Mouse (Mus musculus) skeletal muscle tissue, adult 2 months (tissue): ENCODE results near the gene Fbxo24.
"Not testable (repeated sequence)": the region's sequence is repeated elsewhere in the genome, so short reads cannot be mapped to it uniquely, and the experiment has no call there.

Source experiments
- DNase-seq: peaks from one replicate; pipeline ENCODE4 v3.0.0-alpha.2; 2012; ENCODE audit warnings: low read depth, low spot score

The Fbxo24 gene

DNA sequence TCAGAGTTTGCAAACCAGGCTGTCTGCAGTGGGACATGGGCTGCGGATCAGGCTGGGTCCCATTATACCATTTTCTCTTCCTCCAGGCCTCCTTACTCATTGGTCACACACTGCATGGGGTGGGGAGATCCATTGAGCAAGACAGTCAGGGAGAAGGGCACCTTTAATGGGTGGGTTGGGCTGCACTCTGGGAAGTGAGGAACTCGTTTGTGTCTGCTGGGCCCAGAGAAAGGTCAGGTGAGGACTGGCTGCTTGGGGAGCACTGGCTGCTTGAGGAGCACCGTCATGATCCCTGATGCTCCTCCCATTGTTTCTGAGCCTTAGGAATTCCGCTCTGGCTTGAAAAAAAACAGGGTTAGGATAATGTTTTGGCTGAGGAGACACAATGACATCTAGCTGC, 14.1 kb upstream of the Fbxo24 start:
- DNase-seq, result no peak

DNA sequence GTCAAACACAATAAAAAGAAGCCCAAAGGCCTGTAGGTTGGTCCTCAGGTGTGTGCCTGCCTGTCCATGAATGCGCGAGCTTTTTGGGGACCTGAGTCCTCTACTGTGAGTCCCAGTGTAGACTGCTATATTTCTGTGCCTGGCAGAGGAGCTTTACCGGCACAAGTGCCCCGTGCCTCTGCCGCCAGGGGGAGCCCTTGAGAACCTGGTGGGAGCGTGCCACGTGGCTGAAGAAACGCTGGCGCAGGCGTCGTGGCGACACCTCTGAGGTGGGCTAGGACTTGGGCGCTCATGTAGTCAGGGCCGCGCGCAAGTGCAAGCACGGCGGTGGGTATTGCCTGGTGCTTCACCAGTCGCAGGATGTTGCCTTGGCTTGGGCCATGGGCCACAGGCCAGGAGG, 12.3 kb upstream of the Fbxo24 start, which contains the start of gene Sap25:
Sap25 (plus strand) TSS at position 281 of the 400 bp plus-strand sequence.
- no peak for DNase-seq

DNA sequence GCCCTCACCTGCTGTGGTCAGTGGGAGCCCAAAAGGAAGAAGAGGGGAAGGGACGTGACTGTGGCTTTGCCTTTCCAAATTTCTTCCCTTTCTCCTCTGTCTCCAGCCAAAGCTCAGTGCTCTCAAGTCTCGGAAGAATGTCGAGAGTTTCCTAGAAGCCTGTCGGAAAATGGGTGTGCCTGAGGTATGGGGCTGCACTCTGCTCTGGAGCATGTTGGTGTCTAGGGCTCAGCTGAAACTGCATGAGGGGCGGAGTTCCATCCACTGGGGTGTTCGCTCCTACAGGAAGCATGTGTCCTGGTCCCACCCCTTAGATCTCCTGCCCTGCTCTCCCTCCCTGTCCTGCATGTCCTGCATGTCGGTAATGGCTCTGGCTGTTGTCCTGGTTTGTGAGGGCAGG, 10.7 kb upstream of the Fbxo24 start:
- DNase-seq, result no peak

DNA sequence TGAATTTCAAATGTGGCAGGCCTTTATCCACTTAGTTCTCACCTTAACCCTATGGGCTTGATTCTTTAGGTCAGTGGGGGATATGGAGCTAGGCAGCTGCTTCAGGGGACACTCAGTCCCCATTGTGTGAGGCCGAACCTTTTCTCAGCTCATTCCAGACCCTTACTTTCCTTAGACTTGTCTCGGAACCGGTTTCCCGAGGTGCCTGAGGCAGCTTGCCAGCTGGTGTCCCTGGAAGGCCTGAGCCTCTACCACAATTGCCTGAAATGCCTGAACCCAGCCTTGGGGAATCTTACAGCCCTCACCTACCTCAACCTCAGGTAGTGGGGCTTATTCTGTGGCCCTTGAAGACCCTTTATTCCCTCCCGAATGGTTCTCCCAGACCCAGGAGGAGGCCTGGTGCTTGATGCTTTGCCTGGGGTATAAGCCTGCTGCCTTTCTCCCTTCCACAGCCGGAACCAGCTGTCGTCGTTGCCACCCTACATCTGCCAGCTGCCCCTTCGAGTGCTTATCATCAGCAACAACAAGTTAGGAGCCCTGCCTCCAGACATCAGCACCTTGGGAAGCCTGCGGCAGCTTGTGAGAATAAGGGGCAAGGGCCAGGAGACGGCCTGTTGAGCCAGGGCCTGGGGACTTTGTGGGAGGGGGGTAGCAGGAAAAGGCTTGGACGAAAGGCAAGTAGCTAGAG, 4.7 kb upstream of the Fbxo24 start:
- no peak for DNase-seq

DNA sequence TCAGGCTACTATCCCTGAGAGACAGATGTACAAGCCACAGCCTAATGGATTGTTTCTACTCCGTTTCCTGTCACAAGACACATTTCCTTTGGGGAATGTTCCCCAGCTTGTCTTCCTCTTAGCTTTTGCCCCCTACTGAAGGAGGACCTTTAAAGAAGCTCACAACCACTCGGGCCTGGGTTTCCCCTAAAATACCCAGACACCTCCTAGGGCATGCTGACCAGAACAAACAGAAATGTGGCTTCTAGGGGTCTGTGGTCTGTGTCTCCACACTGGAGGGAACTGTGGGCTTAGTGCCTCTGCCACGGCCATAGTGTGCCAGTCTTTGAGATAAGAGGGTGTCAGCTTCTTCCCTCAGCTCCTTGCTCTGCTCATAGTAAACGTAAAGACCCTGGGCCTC, 2.8 kb upstream of the Fbxo24 start:
- DNase-seq, result no peak

DNA sequence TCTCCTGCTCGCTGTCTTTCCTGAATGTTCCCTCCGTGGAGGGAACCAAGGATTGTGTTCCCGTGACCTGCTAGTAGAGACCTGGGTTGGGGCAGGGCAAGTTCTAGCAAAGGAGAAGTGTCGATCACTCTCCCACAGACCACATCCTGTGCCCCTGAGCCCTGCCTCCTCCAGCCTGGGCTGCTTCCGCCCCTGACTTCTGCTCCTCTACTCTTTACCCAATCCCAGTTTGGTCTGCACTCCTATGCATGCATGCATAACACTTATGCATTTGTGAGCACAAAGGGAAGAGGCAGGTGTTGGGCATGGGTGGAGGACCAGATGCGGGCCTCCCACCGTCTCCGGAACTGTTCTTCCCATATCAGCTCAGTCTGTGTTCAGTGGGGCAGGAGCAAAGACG, 2.4 kb upstream of the Fbxo24 start:
- DNase-seq, result no peak

DNA sequence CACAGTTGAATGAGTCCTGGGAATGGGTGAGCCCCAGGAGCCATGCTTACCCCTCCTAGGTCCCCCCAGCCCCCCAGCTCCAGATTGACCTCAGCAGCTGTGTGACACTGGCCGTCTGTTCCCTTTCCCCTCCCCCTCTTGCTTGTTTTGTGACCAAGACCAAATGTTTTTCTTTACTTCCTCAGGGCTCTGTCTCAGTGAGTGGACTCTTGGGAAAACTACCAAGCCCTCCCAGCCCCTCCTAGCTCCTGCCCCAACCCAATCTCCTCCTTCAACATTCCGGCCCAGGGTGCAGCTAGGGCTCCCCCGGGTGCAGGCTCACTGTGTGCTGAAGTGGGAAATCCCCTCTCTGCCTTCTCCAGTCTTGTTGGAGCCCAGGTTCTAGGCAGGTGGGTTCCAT, 1.8 kb upstream of the Fbxo24 start:
- no peak for DNase-seq

DNA sequence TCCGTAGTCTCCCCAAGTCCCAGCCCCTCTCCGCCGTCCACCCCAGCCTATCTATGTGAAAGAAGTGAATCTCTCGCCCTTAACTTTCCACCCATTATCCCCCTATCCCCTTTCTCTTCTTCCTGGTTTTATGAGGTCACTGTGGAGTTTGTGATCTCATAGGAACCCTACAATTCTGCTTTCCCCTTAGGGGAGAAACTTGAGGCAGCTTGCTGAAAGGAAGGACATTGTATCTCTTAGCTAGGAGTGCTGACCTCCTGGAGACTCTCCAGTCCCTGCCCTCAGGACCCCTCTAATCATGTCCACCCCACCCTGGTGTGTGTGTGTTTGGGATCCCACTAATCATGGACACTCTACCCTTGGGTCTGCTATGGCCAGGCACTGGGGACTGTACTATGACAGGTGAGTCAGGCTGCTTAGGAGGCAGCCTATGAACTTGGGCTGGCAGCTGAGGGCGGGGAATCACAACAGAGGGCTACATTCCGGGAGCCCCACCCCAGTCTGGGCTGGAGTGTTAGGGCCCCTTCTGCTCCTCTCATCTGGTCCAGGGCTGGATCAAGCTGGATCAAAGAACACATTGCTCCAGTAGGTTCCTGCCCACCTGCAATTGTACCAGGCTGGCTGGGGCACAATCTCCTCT, 1.2 kb upstream of the Fbxo24 start:
- DNase-seq, result no peak

DNA sequence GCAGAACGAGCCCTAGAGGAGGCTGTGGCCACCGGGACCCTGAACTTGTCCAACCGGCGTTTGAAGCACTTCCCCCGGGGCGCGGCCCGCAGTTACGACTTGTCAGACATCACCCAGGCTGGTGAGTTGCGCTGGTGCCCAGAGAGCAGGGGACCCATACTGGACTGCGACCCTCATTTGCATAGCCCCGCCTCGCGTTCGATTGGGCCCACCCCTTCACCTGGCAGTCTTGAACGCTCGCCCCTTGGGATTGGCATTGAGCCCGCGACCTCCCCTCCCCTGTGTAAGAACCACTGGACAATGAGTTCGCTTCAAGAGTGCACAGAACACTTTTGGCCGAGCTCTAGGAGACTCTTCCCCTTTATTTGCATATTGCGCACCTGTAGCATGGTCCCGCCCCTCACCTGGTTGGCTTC, 512 bp upstream of the Fbxo24 start:
- DNase-seq, result no peak

DNA sequence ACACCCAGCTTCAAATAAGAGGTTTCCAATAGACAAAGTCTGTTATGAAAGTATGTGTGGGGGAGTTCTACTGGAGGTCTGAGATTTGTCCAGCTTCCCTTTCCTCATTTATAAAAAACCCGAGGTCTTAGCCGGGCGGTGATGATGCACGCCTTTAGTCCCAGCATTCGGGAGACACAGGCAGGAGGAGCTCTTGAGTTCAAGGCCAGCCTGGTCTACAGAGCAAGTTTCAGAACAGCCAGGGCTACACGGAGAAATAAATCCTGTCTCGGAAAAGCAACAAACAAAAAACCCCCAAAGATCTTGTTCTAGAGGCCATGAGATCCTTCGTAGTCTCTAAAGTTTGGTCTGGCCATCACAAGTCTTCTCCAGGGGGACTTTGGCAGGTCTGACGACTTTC, 811 bp downstream of the Fbxo24 start:
- no peak for DNase-seq

DNA sequence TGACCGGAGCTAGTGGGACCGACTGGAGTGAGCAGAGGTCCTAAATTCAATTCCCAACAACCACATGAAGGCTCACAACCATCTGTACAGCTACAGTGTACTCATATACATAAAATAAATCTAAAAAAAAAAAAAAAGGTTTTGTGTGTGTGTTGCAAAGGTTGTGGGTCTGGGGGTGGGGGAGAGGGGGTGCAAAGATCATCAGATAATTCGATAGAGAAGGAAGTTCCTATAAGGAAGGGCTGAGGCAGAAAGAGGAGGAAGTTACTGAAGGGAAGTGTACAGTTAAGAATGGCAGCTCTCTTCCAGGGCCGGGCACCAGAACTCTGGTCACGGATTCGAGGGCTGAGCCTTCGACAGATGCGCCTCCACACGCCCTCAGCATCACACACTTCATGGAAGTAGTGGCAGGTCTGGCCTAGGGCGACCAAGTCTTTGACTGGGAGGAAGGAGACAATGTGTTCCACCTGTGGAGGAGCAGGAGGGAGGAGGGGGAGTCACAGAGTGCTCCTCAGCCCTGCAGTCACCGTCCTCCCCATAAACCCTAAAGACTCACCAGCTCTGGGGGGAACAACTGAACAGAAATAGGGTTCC, 4.8 kb downstream of the Fbxo24 start:
- DNase-seq, result no peak

DNA sequence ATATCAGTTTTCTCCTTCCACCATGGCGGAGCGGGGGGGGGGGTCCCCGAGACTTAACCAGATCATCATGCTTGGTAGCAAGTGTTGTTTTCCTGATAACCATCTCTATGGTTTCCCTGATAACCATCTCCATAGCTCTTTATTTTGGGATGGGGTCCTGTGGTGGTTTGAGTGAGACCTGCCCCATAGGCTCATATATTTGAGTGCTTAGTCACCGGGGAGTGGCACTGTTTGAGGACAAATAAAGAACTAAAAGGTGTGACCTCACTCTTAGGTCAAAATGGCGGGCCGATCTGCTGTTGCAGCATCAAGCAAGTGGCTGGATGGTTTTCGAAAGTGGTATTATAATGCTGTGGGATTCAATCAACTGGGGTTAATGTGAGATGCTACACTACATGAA, 13.5 kb downstream of the Fbxo24 start:
- DNase-seq, result no peak

DNA sequence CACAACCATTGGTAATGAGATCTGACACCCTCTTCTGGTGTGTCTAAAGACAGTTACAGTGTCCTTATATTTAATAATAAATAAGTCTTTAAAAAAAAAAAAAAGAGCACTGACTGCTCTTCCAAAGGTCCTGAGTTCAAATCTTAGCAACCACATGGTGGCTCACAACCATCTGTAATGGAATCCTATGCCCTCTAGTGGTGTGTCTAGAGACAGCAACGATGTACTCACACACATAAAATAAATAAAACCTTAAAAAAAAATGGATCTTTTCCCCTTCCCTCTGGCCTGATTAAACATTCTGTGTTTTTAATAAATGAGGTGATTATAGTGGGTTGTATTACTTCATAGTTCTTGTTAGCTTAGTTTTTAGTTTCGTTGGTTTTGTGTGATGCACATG, 13.9 kb downstream of the Fbxo24 start:
- not testable (repeated sequence) for DNase-seq

DNA sequence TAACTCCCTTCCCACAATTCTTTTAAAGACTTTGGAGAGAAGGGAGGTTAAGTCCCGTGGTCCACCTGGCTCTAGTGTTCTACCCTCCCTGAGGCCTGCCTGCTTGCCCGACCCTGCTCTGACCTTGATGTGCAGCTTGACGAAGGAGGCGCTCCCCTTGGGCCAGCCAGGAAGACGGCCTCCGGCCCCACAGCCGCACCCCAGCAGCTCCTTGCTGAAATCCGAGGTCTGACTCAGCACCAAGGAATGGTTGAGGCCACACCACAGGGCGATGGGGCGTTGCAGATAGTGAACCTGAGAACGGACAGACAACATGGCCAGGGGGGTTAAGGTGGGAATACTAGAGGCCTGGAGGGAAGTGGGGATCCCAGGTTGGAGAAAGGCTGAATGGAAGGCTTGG, 15.3 kb downstream of the Fbxo24 start, which contains the start of gene Pcolce:
Pcolce (minus strand) TSS at position 235 of the 400 bp plus-strand sequence.
- no peak for DNase-seq

DNA sequence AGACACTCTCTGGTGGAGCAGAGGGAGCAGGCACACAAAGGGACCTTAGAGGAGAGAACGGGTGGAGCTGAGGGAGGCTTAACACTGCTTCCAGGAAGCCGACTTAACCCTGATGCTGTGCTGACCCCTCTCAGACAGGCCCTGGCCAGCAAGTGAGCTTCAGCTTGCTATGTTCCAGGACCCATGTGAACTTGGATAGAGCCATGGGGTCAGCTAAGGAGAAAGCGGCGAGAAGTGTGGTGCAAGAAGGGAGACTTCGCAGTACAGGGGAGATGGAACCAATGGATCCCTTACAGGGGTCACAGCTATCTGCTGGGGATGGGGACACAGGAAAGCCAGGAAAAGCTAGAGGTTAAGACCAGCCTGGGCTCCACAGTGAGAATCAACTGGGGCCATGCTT, 15.7 kb downstream of the Fbxo24 start:
- DNase-seq, result no peak

DNA sequence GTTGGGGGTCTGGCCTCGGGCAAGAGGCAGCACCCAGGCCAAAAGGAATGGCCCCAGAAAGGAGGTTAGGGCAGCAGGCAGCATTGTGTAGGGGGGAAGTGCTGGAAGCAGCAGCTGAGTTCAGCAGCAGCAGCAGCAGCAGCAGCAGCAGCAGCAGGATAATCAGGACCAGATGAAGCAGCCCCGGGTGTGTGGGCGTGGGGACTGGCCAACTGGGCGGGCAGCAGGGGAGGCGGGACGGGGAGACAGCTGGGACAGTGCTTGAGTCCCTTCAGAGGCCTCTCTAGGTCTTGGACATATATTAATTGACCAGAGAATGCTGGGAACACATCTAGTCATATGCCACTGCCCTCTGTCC, 17.6 kb downstream of the Fbxo24 start:
- peak; percentile 71 for DNase-seq

DNA sequence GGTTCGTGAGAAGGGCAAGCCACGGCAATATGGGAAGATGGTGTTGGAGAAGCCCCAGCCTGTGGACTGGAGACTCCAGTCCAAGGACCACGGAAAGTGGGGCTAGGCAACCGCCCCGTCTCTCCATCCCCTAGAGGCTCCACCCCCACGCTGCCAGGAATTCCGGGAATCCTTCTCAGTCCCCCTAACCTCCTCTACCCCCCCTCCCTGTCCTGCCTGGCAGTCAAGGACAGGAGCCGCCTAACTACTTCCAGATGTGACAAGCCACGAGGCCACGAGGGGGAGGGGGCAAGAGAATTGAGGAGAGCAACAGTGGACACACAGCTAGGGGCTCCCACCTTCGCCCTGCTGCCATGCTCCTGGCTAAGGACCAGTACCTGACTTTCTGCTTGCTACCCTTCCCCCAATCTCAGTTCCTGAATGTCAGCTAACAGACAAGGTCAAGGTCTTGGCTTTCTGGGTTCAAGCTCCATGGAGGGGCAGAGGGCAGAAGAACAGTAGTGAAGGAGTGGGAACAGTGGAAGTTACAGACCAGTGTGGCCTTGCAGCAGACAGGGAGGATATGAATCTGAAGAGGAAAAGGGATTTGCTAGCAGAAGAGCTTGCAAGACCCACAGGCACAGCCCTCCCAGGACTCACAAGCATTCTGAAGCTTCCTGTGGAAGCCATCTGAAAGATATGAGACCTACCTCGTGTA, 18.1 kb downstream of the Fbxo24 start:
- DNase-seq, result peak; percentile 86

DNA sequence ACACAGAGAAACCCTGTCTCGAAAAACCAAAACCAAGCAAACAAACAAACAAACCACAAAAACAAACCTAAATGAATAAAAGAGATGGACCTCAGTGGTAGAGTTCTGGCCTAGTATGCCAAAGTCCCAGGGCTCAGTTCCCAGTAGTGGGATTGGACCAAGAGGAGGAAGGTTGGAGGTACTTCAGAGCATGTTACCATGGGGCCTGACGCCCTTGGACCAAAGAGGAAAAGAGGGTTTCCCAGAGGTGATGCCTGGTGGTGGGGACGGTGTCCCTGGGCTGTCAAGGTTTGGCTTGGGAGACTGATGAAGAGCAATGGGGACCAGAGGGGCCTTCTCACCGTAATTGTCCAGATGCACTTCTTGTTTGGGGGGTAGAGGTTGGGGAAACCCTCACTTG, 18.7 kb downstream of the Fbxo24 start:
- DNase-seq, result no peak

DNA sequence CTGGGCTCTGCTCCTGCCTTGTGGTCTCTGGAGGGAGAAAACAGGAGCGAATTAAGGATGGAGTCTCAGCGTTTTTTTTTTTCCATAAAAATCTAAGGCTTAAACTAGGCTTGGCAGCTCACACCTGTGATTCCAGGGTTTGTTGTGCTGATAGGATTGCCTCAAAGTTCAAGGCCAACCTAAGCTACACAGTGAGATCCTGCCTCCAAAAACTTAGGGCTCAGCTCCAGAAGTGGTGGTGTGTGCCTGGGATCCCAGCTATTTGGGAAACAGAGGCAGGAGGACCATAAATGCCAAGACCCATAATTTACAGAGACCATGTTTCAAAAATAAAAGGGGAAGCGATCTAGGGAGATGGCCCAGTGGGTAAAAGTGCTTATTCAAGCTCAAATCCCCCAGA, 19.5 kb downstream of the Fbxo24 start:
- no peak for DNase-seq

DNA sequence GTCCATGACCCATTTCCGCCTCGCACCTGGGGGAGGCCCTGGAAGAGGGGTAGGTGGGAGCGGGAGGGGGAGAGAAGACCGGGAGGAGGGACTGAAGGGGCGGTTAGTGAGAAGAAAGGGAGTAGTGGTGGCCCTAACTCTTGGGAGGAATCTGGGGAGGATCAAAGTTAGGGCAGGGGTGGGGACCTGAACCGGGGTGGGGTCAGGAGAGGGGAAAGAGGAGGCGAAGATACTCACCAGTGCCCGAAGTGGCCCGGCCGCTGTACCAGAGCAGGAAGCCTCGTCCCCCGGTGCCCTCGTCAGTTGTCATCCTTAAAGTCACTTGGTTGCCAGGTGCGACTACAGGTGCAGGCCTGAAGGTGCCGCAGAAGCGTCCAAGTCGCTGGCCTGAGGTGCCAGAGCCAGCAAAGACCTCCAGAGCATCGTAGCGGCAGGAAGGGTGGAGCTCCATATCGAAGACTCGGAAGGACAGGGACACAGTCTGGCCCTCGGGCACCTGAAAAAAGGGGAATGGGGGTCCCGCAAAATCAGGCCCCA, 20.1 kb downstream of the Fbxo24 start:
- no peak for DNase-seq

DNA sequence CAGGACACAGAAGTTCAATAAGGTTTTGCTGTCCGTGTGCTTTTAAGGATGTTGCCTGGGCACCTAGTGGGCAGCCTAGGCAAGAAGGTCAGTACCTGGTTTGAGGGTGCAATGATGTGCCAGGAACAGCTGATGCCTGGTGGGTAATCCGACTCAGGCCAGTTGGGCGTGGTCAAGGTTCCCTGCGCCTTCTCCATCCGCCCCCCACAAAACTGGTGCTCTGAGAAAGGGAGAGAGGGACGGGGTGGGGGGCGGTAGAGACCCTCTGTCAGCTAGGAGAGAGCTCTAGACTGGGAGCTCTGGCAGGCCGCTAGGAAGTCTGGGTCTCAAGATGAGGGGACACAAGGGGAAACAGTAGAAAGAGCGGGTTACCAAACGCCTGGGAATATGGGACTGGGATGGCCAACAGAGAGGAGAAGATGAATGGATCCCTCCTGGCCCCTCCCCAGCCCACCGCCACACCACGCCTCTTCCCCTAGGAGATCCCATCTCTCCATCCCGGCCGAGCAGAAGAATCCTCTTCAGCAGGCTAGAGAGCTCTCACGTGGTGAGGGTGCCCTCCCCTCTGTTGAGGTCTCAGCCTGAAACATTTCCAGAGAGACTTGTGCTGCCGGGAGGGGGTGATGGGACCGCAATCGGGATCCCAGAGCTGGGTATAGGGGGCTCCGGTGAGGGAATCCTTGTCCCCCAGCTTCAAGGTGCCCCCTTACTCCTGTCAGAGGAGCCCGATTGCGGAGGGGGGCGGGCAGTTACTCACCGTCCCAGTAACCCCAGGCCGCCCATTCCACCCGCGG, 20.7 kb downstream of the Fbxo24 start:
- DNase-seq, result no peak

DNA sequence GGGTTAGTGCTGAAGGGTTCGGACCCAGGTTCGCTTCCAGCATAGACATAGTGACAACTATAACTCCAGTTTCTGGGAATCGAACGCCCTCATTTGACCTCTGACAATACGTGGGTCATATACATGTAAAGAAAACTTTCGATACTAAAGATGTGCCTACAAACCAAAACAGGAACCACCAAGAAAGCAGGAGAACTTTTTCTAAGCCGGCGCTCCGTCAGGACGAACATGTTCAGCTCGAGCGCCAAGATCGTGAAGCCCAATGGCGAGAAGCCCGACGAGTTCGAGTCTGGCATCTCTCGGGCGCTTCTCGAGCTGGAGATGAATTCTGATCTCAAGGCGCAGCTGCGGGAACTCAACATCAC, 27.5 kb downstream of the Fbxo24 start:
- peak; percentile 27 for DNase-seq
